Mouse (Mus musculus) thymus, postnatal 36 days (tissue): ENCODE data around the gene Qrich2.
A peak's percentile ranks its signal among the peaks of the same experiment; 100 is the strongest.
"Not testable (repeated sequence)": the region's sequence is repeated elsewhere in the genome, so short reads cannot be mapped to it uniquely, and the experiment has no call there.

Source experiments
- DNase-seq, 2 experiments: peaks; one replicate each; pipeline ENCODE4 v3.0.0; 2022; ENCODE audit warnings: mixed read lengths in 2 of 2

Gene Qrich2

GRCm38 (mm10) chr11:116488693-116489375 lies 22.8 kb upstream of the Qrich2 start:
- DNase-seq, result no peak

GRCm38 (mm10) chr11:116488207-116488606 lies 22.2 kb upstream of the Qrich2 start:
- no peak for DNase-seq

GRCm38 (mm10) chr11:116484261-116484660 lies 18.2 kb upstream of the Qrich2 start:
- DNase-seq, result no peak

GRCm38 (mm10) chr11:116481776-116482175 lies 15.7 kb upstream of the Qrich2 start:
- no peak for DNase-seq

- no peak for DNase-seq
Measured at GRCm38 (mm10) chr11:116480975-116481374, 14.9 kb upstream of the Qrich2 start.

- no peak for DNase-seq
Measured at GRCm38 (mm10) chr11:116479832-116480231, 13.8 kb upstream of the Qrich2 start.

- DNase-seq, result no peak
Measured at GRCm38 (mm10) chr11:116478978-116479377, 12.9 kb upstream of the Qrich2 start.

GRCm38 (mm10) chr11:116477160-116477759 lies 11.2 kb upstream of the Qrich2 start:
- DNase-seq, result no peak

GRCm38 (mm10) chr11:116476696-116477095 lies 10.7 kb upstream of the Qrich2 start:
- no peak for DNase-seq

- no peak for DNase-seq
Measured at GRCm38 (mm10) chr11:116476041-116476440, 10.0 kb upstream of the Qrich2 start.

- no peak for DNase-seq
Measured at GRCm38 (mm10) chr11:116472275-116472674, 6.2 kb upstream of the Qrich2 start.

- DNase-seq, result no peak
Measured at GRCm38 (mm10) chr11:116470896-116471295, 4.9 kb upstream of the Qrich2 start.

GRCm38 (mm10) chr11:116470249-116470648 lies 4.2 kb upstream of the Qrich2 start:
- no peak for DNase-seq

- DNase-seq, result not testable (repeated sequence)
Measured at GRCm38 (mm10) chr11:116468338-116468737, 2.3 kb upstream of the Qrich2 start.

- DNase-seq, result peak; percentile 79 to 83
Measured at GRCm38 (mm10) chr11:116463833-116464232, 2.2 kb downstream of the Qrich2 start.

- no peak for DNase-seq
Measured at GRCm38 (mm10) chr11:116463338-116463737, 2.7 kb downstream of the Qrich2 start.

- DNase-seq, result no peak
Measured at GRCm38 (mm10) chr11:116459786-116460185, 6.3 kb downstream of the Qrich2 start.

- DNase-seq, result no peak
Measured at GRCm38 (mm10) chr11:116456234-116456633, 9.8 kb downstream of the Qrich2 start.

GRCm38 (mm10) chr11:116453889-116454288 lies 12.2 kb downstream of the Qrich2 start:
- peak in 1 of 2 experiments; percentile 28 for DNase-seq

- DNase-seq, result no peak
Measured at GRCm38 (mm10) chr11:116449341-116449740, 16.7 kb downstream of the Qrich2 start.

- no peak for DNase-seq
Measured at GRCm38 (mm10) chr11:116447822-116448221, 18.2 kb downstream of the Qrich2 start.

GRCm38 (mm10) chr11:116446308-116446887 lies 19.6 kb downstream of the Qrich2 start:
- no peak for DNase-seq

- DNase-seq, result peak; percentile 88 to 92
Measured at GRCm38 (mm10) chr11:116445596-116446307, 20.3 kb downstream of the Qrich2 start.

GRCm38 (mm10) chr11:116443935-116444334 lies 22.1 kb downstream of the Qrich2 start:
- no peak for DNase-seq
